Comparison of ENCODE assay signal across 8 mouse cellular contexts in the genomic region with DNA sequence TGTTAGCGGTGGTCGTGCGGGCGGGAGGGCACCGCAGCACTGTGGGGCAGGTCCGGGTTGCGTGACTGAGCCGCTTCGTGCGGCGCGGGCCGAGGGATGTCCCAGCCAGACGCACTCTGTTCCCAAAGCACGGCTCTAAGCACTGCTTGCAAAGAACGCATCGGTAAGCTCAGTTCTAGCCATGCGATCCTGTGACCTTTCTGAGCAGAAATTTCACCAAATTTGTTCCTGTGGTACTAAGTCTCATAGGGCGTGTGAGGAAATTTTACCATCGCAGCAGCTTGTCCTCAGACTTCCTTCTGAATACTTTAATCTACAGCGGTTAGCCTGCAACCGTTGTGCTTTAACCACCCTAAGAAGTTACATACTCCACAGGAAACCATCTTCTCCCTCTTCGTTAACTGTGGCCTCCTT. TPM values are rescaled to one million over a fixed set of nuclear protein-coding genes. Genes with fewer than 3 reads are reported as not detected.
DNase-seq lines count a peak whose midpoint lies in the region; ATAC-seq and TF ChIP-seq lines count a peak whose summit lies in the region.

No protein-coding gene starts in this region.

- 2% methylated on average over 23 of the region's 23 CpGs for WGBS in heart, adult 2 months
- WGBS in limb, embryonic 15.5 days, result 1% methylated on average over 23 of the region's 23 CpGs

- H3K9ac ChIP-seq in heart, adult 2 months (ENCODE audit: low read depth, low read length), result peak overlapping the region; percentile 57
- H3K9ac ChIP-seq in CH12.LX (ENCODE audit: insufficient read depth, low read depth), result peak overlapping the region; percentile 37
- peak overlapping the region; percentile 60 for H3K9ac ChIP-seq in limb, embryonic 15.5 days

- TF ChIP-seq EP300 in heart, adult 2 months (IDR thresholded peaks at IDR 0.05; ENCODE audit: insufficient read depth, low read depth, low read length), result no peak
- no peak for TF ChIP-seq EP300 in CH12.LX (IDR thresholded peaks at IDR 0.05; ENCODE audit: low read length)

- in situ Hi-C loops in CH12.LX (cut with MboI; ENCODE audit: low pct_ligation_motif_present, low pct_unique_long_range_greater_than_20kb, low sequenced_read_pairs), result no loop called here

- DNase-seq in heart, adult 2 months, result no peak
- DNase-seq in heart, postnatal 4 days, result no peak
- DNase-seq in CH12.LX (ENCODE audit: extremely low read depth), result no peak
- DNase-seq in skeletal muscle tissue, adult 2 months (ENCODE audit: low read depth, low spot score), result peak; percentile 17
- no peak for DNase-seq in adrenal gland, adult 8-10 months
- no peak for DNase-seq in gastrocnemius, postnatal 10 days

- peak overlapping the region; percentile 57; the same call in 1 of the 2 replicates for H3K4me2 ChIP-seq in CH12.LX (ENCODE audit: insufficient read depth, low read depth, poor library complexity, severe bottlenecking)
- H3K4me2 ChIP-seq in limb, embryonic 15.5 days, result peak overlapping the region; percentile 74

- no peak for TF ChIP-seq RAD21 in CH12.LX (IDR thresholded peaks at IDR 0.05; ENCODE audit: low read depth, low read length)

- H3K27ac ChIP-seq in heart, adult 2 months, result peak overlapping the region; percentile 92
- H3K27ac ChIP-seq in CH12.LX (ENCODE audit: insufficient read depth, low read depth), result peak overlapping the region; percentile 12; the same call in 1 of the 2 replicates
- H3K27ac ChIP-seq in limb, embryonic 15.5 days, result peak overlapping the region; percentile 93

- peaks cover 7% of the 10 kb centered on the region for H3K36me3 ChIP-seq in heart, adult 2 months (ENCODE audit: control insufficient read depth, insufficient read depth, low read length)
- H3K36me3 ChIP-seq in CH12.LX (replicated peaks in 1 of 2; ENCODE audit: control insufficient read depth in 1 of 2, insufficient read depth in 1 of 2, low read length in 1 of 2), result peaks cover 9 to 47% of the 10 kb centered on the region in 2 experiments
- H3K36me3 ChIP-seq in erythroblast, embryonic 14.5 days (ENCODE audit: control insufficient read depth), result peaks cover 38% of the 10 kb centered on the region
- H3K36me3 ChIP-seq in limb, embryonic 15.5 days, result peaks cover 21% of the 10 kb centered on the region

- 0 out of 2 replicates have a peak, but pooled peaks cover 2% of the 10 kb centered on the region for H3K79me2 ChIP-seq in heart, adult 2 months (replicated peaks; ENCODE audit: control insufficient read depth, insufficient read depth, low read length)
- H3K79me2 ChIP-seq in CH12.LX (replicated peaks; ENCODE audit: control insufficient read depth, extremely low read depth, insufficient read depth, poor library complexity, severe bottlenecking), result peaks cover 23% of the 10 kb centered on the region

- intact Hi-C loops in heart, adult 2 months (cut with DNase I), result loop anchor here (1.0 kb wide), 1 partner anchor 24 kb away; a partner anchor contains a TSS

- peak overlapping the region; percentile 93 for H3K4me3 ChIP-seq in heart, adult 2 months
- peak overlapping the region in 2 of 3 experiments; percentile 80 to 97 for H3K4me3 ChIP-seq in CH12.LX (replicated peaks in 1 of 3; ENCODE audit: low read depth in 2 of 3, low read length in 2 of 3, poor library complexity in 1 of 3)
- peak overlapping the region; percentile 73 for H3K4me3 ChIP-seq in erythroblast, embryonic 14.5 days (replicated peaks)
- H3K4me3 ChIP-seq in limb, embryonic 15.5 days, result peak overlapping the region; percentile 98

- peaks cover 4% of the 10 kb centered on the region for H3K9me3 ChIP-seq in CH12.LX (replicated peaks; ENCODE audit: low read length)
- H3K9me3 ChIP-seq in erythroblast, embryonic 14.5 days (ENCODE audit: control insufficient read depth, low read length), result no peaks in the 10 kb centered on the region
- H3K9me3 ChIP-seq in limb, embryonic 15.5 days, result no peaks in the 10 kb centered on the region

- ATAC-seq in limb, embryonic 15.5 days (ENCODE audit: insufficient number of reproducible peaks, low FRiP score, low TSS enrichment, low read depth), result peak; percentile 66; the same call in 1 of the 2 replicates

- H3K4me1 ChIP-seq in heart, adult 2 months (ENCODE audit: control insufficient read depth, insufficient read depth, low read length), result peaks cover 6% of the 10 kb centered on the region
- H3K4me1 ChIP-seq in CH12.LX (ENCODE audit: control insufficient read depth in 1 of 2, insufficient read depth in 2 of 2), result peaks cover 0 to 7% of the 10 kb centered on the region in 2 experiments; a peak in 2 of 4 replicates
- H3K4me1 ChIP-seq in erythroblast, embryonic 14.5 days (ENCODE audit: control insufficient read depth), result peaks cover 24% of the 10 kb centered on the region
- 0 out of 2 replicates have a peak, but pooled peaks cover 8% of the 10 kb centered on the region for H3K4me1 ChIP-seq in limb, embryonic 15.5 days

- no peak for TF ChIP-seq CTCF in heart, adult 2 months (IDR thresholded peaks at IDR 0.05)
- no peak for TF ChIP-seq CTCF in CH12.LX (conservative IDR thresholded peaks at IDR 0.05 in 1 of 2, IDR thresholded peaks at IDR 0.05 in 1 of 2; ENCODE audit: low read depth in 2 of 2, low read length in 2 of 2)

- no peaks in the 10 kb centered on the region for H3K27me3 ChIP-seq in heart, adult 2 months (ENCODE audit: control insufficient read depth, insufficient read depth, low read length)
- H3K27me3 ChIP-seq in CH12.LX (replicated peaks), result peaks cover 5% of the 10 kb centered on the region
- no peaks in the 10 kb centered on the region for H3K27me3 ChIP-seq in erythroblast, embryonic 14.5 days (ENCODE audit: control insufficient read depth)
- H3K27me3 ChIP-seq in limb, embryonic 15.5 days, result no peaks in the 10 kb centered on the region

- dilution Hi-C loops in CH12.LX (cut with MboI; ENCODE audit: extremely low pct_ligation_motif_present, extremely low pct_unique_long_range_greater_than_20kb, low sequenced_read_pairs), result no loop called here

- no peak for TF ChIP-seq POLR2A in heart, adult 2 months (IDR thresholded peaks at IDR 0.05; ENCODE audit: insufficient read depth, low read depth, low read length)
- TF ChIP-seq POLR2A in CH12.LX (IDR thresholded peaks at IDR 0.05; ENCODE audit: low read depth, low read length), result no peak

TF ChIP-seq in CH12.LX, 34 proteins besides CTCF, POLR2A, EP300 and RAD21:
- TF ChIP-seq RCOR1 (conservative IDR thresholded peaks at IDR 0.05; ENCODE audit: low read depth, low read length), result no peak
- 0 out of 2 replicates have a peak, but pooled peaks have one; percentile 31 for TF ChIP-seq NELFE (IDR thresholded peaks at IDR 0.05; ENCODE audit: low read depth, low read length)

RNA-seq across cellular contexts. Expression of a gene that starts 0.6 kb away (rescaled TPM):
- 10 to 100 TPM; 18.7 to 22.2 TPM for total RNA-seq in heart, adult 2 months (2021)
- polyA plus RNA-seq in heart, adult 2 months (2012; rRNA removed), result 2.6 and 7.1 TPM in 2 replicates
- total RNA-seq in heart, postnatal 4 days (2021), result 10 to 100 TPM; 14.1 to 16.2 TPM
- 5.6 and 5.7 TPM in 2 replicates for total RNA-seq in CH12.LX (2012; rRNA removed)
- 1.1 and 1.7 TPM in 2 replicates for total RNA-seq in CH12.LX (2014; rRNA removed)
- polyA plus RNA-seq in CH12.LX (2012; ENCODE audit: insufficient read length, low read depth), result 1.2 and 1.6 TPM in 2 replicates
- polyA plus RNA-seq in erythroblast, embryonic 14.5 days (2012), result 0.37 and 0.46 TPM in 2 replicates
- polyA plus RNA-seq in limb, embryonic 15.5 days (2015; fragmentation: Nextera tagmentation; extraction: Ambion mirVana), result 24.6 and 27.2 TPM in 2 replicates
- total RNA-seq in adrenal gland, adult 8-10 months (2022), result 10 to 100 TPM; 29.9 to 54.3 (median 38.0) TPM
- total RNA-seq in gastrocnemius, postnatal 10 days (2021), result 10 to 100 TPM; 13.1 to 15.3 TPM

RNA-seq across cellular contexts. Expression of a gene that starts 23.9 kb away (rescaled TPM):
- total RNA-seq in heart, adult 2 months (2021), result 1,000 to 10,000 TPM; 1,138 to 1,275 TPM
- 270 and 461 TPM in 2 replicates for polyA plus RNA-seq in heart, adult 2 months (2012; rRNA removed)
- total RNA-seq in heart, postnatal 4 days (2021), result 100 to 1,000 TPM; 846 to 878 TPM
- 108 and 122 TPM in 2 replicates for total RNA-seq in CH12.LX (2012; rRNA removed)
- total RNA-seq in CH12.LX (2014; rRNA removed), result 260 and 300 TPM in 2 replicates
- polyA plus RNA-seq in CH12.LX (2012; ENCODE audit: insufficient read length, low read depth), result 200 and 201 TPM in 2 replicates
- 8.3 and 11.1 TPM in 2 replicates for polyA plus RNA-seq in erythroblast, embryonic 14.5 days (2012)
- polyA plus RNA-seq in limb, embryonic 15.5 days (2015; fragmentation: Nextera tagmentation; extraction: Ambion mirVana), result 284 and 289 TPM in 2 replicates
- total RNA-seq in adrenal gland, adult 8-10 months (2022), result 100 to 1,000 TPM; 232 to 318 (median 257) TPM
- total RNA-seq in gastrocnemius, postnatal 10 days (2021), result 100 to 1,000 TPM; 571 to 625 TPM

RNA-seq across cellular contexts. Expression of a gene that starts 33.9 kb away (rescaled TPM):
- 10 to 100 TPM; 19.2 to 21.5 TPM for total RNA-seq in heart, adult 2 months (2021)
- 21.1 and 23.6 TPM in 2 replicates for polyA plus RNA-seq in heart, adult 2 months (2012; rRNA removed)
- total RNA-seq in heart, postnatal 4 days (2021), result 10 to 100 TPM; 25.1 to 26.7 TPM
- total RNA-seq in CH12.LX (2012; rRNA removed) (18.3 and 20.3 TPM in 2 replicates), CH12.LX (2014; rRNA removed) (16.4 and 16.5 TPM in 2 replicates)
- 27.4 and 27.8 TPM in 2 replicates for polyA plus RNA-seq in CH12.LX (2012; ENCODE audit: insufficient read length, low read depth)
- 2.2 and 2.3 TPM in 2 replicates for polyA plus RNA-seq in erythroblast, embryonic 14.5 days (2012)
- 39.0 and 40.7 TPM in 2 replicates for polyA plus RNA-seq in limb, embryonic 15.5 days (2015; fragmentation: Nextera tagmentation; extraction: Ambion mirVana)
- total RNA-seq in adrenal gland, adult 8-10 months (2022), result 10 to 100 TPM; 37.1 to 53.7 (median 46.1) TPM
- 10 to 100 TPM; 16.4 to 17.2 TPM for total RNA-seq in gastrocnemius, postnatal 10 days (2021)

RNA-seq across cellular contexts. Expression of a gene that starts 45.9 kb away (rescaled TPM):
- 1 to 10 TPM; 1.2 to 1.3 TPM for total RNA-seq in heart, adult 2 months (2021)
- polyA plus RNA-seq in heart, adult 2 months (2012; rRNA removed), result 1.3 and 2.9 TPM in 2 replicates
- total RNA-seq in heart, postnatal 4 days (2021), result 1 to 10 TPM; 7.7 to 8.9 TPM
- total RNA-seq in CH12.LX (2012; rRNA removed) (17.8 and 22.7 TPM in 2 replicates), CH12.LX (2014; rRNA removed) (11.8 and 12.7 TPM in 2 replicates)
- 21.5 and 22.6 TPM in 2 replicates for polyA plus RNA-seq in CH12.LX (2012; ENCODE audit: insufficient read length, low read depth)
- polyA plus RNA-seq in erythroblast, embryonic 14.5 days (2012), result 0.25 and 0.51 TPM in 2 replicates
- polyA plus RNA-seq in limb, embryonic 15.5 days (2015; fragmentation: Nextera tagmentation; extraction: Ambion mirVana), result 15.6 and 15.8 TPM in 2 replicates
- 1 to 10 TPM; 5.4 to 7.1 (median 6.3) TPM for total RNA-seq in adrenal gland, adult 8-10 months (2022)
- 1 to 10 TPM; 2.7 to 3.4 TPM for total RNA-seq in gastrocnemius, postnatal 10 days (2021)

Comparison
In these comparisons a context has a peak if more than half of its experiments do, and no peak if none do; other contexts are left out.
1. H3K27ac ChIP-seq: peak in every context shown above with its lines; median percentile 93 in limb, embryonic 15.5 days; 92 in heart, adult 2 months; 12 in CH12.LX.